Mouse (Mus musculus) hematopoietic stem cell, adult 5-6 weeks (primary cell): ENCODE measurements around the gene Rgs3. TPM values are rescaled to one million over a fixed set of nuclear protein-coding genes. Genes with fewer than 3 reads are reported as not detected.

Source experiments
- ATAC-seq, 2 experiments: fragments of 125-278 bp in 1 of 2; replicated peaks in 1 of 2; 2 replicates each; pipeline ENCODE4 v1.8.0; 2016 to 2017; ENCODE audit warnings: inconsistent platforms in 2 of 2, mild to moderate bottlenecking in 2 of 2, moderate number of reproducible peaks in 2 of 2, low read depth in 1 of 2, moderate TSS enrichment in 1 of 2; ENCODE audit not compliant: low FRiP score in 2 of 2, poor library complexity in 2 of 2, severe bottlenecking in 2 of 2, insufficient read depth in 1 of 2, low TSS enrichment in 1 of 2
- total RNA-seq: library from RNA; stranded (forward); fragments of 172-1452, 232-1000 nt; gene quantifications from 2 replicates; pipeline ENCODE4 v1.2.3, GENCODE M21; 2017

Rgs3 gene
- total RNA-seq, 1 experiment from 2014 or later = 23.7 TPM

DNA sequence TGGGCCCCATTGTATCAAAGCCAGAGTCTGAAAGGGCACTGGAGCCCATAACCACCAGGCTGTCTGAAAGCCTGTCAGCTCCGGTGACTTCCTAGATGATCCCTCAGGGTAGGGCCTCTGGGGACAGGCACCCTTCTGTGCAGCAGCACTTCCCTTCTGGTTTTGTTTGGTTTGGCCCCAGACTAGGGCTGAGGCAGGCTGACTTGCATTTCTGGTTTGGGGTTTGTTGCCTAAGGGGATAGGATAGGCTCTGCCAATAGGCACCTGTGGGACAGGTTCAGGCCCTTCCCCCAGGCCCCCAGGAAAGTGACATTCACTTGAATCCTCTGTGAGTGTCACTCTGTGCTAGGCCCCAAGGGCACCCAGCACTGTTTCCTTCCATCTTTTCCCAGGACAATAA, 127.1 kb downstream of the Rgs3 start:
- ATAC-seq = peak; percentile 74 to 81

DNA sequence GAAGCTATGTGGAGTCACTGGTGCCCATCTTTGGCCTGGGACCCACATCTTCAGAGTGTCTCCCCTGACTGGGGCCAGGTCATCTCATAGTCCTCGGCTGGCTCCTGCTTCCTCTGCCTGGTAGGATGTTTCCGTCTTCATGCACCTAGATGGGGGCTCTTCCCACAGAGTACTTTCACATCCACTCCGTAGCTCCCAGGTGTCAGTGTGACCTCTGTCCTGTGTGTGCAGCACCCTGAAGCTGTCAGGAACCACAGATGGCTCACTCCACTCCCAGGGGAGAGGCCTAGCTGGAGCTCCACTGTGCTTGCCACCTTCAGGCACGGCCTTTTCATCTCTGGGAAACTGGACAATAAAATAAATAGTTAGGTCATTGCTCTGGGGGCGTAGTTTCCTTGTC, 128.5 kb downstream of the Rgs3 start:
- ATAC-seq = no peak

DNA sequence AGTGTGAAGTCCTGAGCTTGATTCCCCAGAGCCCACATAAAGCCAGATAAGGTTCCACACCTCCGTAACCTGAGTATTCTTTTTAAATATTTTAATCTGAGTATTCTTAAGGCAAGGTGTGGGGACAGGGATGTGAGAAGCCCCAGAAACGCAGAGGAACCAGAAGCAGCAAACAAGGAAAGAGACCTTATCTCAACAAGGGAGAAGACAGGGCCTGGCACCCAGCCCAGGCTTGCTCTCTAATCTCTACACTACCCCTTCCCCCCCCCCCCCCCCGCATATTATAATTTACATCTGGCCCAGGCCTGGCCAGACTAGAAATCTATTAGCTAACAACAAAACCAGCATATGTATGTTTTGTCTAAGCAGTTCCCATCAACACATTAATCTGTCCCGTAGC, 131.3 kb downstream of the Rgs3 start:
- ATAC-seq = no peak

DNA sequence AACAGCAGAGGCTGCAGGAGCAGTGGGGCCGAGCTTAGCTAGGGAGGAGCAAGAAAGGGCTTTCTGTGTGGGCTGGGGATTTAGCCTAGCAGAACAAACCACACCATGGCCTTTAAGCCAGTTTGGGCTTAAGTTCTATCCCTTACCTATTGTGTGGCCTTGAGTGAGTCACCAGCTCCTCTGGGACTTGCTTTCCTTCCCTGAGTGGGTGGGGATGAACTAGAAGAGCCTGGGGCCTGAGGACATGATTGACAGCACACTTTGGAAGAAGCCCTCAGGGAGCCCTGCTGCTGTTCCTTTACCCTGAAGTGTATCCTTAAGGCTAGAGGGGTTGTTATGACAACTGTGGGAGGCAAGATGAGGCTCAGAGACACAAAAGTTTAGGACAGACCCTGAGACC, 132.0 kb downstream of the Rgs3 start:
- ATAC-seq = no peak

DNA sequence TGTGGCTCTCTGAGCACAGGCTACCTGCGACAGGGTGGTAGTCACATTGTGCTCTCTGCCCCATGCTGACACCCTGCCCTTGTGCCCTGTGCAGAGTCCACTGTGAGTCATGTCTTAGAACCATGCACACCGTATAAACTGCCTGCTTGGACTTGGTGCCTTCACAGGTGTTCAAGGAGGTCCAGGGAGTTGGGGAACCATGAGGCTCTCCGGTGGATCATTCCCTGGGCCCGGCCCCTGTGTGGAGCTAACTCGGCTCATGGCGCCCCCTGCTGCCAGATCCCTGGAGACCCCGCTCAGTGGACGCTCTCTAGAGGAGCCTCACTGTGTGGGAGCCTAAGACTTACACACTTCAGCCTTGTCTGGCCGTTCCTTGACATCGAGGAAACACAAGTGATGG, 134.2 kb downstream of the Rgs3 start:
- 0 out of 4 replicates have a peak, but pooled peaks have one; percentile 16 to 22 for ATAC-seq

DNA sequence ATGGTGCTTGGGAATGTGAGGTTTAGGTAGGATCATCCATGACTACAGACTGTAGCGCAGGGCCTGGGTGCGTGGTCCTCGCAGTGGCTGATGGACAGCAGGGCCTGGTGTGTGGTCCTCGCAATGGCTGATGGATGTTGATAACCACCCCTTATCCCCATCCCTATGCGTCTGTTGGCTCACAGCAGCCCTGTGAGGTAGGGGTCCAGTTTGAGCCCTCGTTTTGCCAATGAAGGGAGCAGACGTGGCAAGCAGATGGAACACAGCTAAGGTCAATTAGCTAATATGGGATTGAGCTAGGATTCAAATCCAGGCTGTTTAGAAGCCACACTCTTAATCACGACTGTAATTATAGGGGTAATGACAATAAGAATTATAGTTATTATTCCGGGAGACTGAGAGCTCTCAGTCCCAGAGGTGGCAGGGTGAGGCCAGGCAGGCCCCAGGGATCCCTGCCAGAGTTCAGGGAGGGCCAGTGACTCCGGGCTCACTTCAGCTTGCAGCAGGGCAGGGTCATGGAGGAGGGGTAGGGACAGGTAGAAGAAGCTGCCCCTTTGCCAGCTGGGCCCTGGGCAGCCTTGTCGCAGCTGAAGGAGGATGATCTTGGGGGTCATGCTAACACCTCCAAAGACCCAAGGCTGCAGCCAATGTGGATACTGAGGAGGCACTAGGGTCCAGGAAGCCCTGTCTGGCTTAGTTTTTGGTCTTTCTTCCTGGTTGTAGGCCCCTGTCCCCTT, 135.2 kb downstream of the Rgs3 start:
- ATAC-seq = no peak

DNA sequence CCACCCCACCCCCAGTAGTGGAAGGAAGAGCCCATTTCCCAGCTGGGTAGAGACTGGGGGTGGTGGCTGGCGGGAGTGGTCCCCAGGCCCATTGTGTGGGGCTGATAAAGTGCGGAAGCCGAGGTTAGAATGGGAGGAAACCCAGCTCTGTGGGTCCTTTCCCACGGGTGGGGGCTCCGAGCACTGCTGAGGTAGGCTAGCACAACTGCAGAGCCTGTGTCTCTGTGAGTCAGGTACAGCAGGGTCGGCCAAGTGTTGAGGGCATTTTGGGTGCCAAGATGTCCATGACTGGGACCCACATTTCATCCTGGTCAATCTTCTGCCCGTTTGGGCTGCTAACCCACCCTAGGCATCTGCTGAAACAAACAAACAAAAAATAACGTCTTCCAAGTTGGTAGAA, 135.9 kb downstream of the Rgs3 start:
- ATAC-seq = no peak

DNA sequence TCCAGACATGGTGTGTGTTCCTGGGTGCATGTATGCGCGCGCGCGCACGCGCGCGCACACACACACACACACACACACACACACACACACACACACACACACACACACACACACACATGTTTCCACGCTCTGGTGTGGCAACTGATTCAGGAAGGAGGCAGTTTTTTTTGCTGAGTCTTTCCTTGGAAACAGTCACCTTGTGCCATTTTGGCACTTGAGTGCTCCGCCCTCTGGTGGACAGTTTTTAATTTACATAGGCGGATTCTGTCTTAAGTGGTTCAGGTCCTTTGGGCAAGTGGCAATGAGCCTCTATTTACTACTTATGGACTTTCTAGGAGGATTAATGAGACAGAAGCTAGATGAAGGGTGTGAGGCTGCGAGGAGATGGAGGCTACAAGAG, 136.3 kb downstream of the Rgs3 start:
- peak; percentile 14 to 19; a peak in 1 of 4 replicates for ATAC-seq

DNA sequence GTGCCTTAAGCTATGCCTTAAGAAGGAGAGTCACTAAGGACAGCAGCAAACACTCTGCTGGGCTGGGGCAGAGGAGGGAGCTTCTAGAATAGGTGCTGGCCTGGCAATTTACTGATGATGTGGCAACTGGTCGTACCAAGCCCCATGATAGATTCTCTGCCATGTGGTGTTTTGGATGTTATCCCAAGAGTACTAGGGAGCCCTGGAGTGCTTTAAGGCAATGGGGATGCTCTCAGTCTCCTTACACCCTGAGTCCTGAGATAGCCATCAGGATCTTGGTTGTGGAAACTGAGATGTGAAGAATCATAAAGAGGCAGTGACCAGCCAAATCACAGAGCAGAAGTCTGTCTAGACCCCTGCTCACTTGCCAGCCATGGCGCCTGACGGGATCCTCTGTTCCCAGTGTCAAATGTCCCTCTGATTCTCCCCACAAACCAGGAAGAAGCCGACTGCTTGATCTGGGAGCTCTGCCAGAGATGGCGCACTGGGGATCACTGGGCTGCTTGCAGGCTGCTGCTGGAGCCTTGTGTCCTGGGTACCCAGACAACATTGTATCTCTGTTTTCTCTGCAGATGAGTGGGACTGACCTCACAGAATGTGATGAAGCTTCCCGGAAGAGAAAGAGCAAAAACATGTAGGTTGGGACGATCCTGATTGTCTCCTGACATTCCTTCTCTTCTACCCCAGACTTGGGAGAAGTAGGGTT, 137.2 kb downstream of the Rgs3 start:
- no peak for ATAC-seq

DNA sequence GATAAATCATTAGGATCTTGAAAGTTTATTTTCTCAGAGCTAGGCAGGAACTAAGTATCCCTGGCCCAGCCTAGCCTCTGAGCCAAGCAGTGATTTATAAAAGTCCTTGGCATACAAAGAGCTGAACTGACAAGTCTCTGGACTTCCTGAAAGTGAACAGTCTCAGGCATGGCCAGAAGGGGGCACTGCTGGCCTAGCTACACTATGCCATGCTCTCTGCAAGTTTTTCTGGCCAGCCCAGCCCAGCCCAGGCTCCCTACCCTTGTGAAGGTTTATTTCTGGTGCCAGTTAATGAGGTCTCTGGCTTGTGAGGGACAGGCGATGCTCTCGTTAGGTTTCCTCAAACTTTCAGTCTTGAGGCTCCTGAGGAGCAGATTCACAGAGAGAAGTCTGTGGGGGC, 137.8 kb downstream of the Rgs3 start:
- peak in 1 of 2 experiments; percentile 59; a peak in 2 of 4 replicates for ATAC-seq

DNA sequence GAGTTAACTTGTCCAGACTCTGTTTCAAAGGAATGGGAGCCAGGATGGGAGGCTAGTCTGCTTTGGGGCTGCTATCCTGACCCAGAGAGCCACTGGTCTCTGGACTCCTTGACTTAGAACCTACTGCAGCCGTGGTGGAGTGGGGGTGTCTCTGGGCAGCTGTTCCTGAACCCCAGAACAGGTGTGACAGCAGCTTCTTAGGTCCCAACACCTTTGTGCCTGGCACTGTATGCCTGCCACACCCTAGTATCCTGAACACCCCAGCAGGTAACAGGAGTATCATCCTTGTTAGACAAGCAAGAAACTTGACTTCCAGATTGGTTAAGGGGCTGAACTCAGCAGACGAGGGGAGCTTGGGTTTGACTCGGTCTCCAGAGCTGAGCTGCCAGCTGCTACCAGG, 138.9 kb downstream of the Rgs3 start:
- no peak for ATAC-seq

DNA sequence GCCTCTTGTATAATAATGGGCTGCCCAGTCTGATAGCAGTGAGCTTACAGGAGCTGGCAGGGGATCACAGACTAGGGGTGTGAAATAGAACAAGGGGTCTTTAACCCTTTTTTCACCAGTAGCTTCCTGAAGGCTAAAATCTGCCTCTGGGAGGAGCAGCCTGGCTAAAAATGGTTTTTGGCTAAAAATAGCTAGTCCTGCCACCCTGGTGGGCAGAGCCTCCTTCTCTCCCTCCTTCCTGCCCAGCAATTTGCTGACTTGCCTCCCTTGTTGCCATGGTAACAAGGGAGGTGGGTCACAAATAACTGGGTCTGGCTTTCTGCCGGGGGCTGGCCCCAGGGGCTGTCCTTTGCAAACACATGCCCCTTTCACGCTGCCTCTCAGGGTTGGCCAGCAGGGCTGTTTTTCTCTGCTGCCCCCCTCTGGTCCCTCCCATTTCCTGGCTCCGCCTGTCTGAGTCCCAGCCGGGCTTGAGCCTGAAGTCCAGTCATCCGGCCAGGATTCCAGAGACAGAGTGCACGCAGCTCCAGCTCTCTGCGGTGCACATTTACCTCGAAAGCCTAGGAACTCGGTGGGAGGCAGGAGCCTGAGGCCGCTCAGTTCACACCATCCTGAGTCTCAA, 139.7 kb downstream of the Rgs3 start:
- peak; percentile 84 for ATAC-seq

DNA sequence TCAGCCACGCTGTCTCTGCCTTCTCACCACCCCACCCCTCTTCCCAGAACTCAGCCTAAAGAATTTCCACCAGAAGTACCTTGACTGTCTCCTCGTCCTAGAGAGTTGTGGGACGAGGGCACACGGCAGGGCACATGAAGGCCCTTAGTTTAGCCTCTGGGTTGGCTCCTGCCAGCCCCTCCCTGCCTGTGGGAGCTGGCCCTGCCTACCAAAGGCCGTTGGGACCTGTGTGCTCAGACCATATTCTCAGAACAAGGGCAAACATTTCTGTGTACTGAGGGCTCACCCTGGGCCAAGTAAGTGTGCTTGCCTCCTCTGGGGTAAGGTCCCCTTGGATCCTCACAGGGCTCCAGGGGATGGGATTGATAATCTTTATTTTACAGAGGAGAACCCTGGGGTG, 140.8 kb downstream of the Rgs3 start:
- ATAC-seq = no peak

DNA sequence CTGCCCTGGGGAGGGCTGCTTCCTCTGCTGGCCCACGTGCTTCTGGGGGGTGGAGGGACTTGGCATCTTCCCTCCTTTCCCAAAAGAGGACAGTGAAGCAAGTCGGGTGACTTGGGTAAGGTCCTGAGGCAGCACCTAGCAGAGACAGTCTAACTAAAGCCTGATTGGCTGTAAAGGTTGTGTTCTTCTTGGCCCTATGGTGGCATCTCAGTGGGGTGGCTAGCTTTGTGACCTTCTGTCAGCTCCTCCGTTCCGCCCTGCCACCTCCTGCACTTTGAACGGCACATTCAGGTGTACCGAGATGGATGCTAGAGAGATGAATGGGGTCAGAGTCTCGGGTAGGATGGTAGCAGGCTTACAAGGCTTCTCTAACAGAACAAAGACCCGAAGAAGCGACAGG, 143.5 kb downstream of the Rgs3 start:
- ATAC-seq = no peak

DNA sequence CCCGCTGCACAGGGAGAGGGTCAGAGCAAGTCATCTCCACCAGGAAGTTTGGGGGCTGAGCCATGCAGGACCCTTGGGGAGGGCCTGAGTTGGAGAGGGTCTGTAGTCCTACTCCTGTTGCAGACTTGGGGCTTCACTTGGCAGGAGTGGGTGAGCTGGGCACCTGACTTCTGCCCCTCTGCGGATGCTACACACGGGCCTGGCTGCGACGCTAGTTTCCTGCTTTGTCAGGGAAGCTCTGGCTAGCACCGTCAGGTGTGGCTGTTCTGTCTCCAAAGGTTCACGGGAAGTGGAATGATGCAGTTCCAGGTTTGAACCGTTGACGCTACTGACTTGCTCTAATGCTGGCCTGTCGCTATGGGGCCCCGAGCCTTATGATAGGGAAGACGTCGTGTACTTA, 144.6 kb downstream of the Rgs3 start:
- ATAC-seq = no peak

DNA sequence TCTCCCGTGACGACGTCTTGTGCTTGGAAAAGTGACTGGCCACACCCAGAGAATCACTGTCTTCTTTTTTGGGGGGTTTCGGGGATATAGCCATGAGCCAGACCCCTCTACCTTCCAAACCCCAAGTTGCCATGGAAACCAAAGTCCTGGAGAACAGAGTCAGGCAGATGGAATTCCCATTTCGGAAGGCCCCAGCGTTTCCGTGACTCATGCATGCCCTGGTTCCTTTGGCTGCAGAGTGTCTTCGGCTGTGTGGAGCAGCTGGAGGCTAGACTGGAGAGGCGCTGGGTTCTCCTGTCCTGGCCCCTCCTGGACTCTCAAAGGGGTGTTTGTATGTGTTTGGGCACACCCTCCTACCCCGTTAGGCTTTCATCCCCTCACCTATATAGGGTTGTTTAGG, 145.4 kb downstream of the Rgs3 start:
- ATAC-seq = no peak

DNA sequence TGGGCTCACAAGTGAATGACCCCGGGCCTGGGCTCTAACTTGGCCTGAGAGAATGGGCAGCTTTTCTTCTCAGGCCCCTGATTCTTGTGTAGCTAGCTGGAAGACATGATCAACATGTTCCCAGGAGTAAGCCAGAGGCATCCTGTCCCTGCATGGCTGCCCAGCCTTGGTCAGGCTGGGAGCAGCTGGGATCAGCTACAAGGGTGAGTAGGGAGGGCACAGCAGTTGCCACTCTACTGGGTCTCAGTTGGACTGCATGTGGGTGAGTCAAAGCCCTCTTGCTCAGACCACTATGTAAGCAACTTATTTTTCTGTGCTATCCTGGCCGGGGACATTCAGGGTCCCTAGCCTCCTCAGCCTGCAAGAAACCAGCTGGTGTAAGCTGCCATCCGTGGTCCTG, 146.1 kb downstream of the Rgs3 start:
- no peak for ATAC-seq

DNA sequence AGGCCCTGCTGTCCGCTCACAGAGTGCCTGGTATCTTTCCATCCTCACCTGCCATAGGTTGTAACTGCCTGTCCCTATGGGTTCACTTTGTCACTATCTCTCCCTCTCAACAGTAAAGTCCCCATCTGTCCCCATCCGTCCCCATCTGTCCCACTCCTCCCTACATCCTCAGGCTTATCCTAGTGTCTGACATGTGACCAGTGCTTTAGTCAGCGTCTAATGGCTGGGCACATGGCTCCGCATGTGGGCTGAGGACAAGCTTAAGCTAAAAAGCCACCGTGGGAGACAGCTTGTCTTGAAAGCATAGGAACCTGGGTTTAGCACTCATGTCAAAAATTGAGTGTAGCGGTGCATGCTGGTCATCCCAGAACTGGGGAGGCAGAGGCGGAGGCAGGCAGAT, 148.4 kb downstream of the Rgs3 start:
- ATAC-seq = no peak
